Mouse (Mus musculus) G1E (cell line): ENCODE measurements around the gene Inha.

Source experiments
- CTCF ChIP-seq: IDR thresholded peaks from 2 replicates; pipeline ENCODE4 v1.5.1; 2012; ENCODE audit warnings: low read depth, low read length, inconsistent platforms, mixed read lengths
- GATA1 ChIP-seq: IDR thresholded peaks from 2 replicates; pipeline ENCODE4 v1.6.1; 2012; ENCODE audit warnings: borderline replicate concordance, low read length, inconsistent platforms, mixed read lengths
- GATA2 ChIP-seq: IDR thresholded peaks from 2 replicates; pipeline ENCODE4 v1.6.1; 2012; ENCODE audit warnings: low read depth, low read length, inconsistent platforms, borderline replicate concordance
- POLR2AphosphoS5 ChIP-seq: IDR thresholded peaks from 2 replicates; pipeline ENCODE4 v1.6.1; 2012; ENCODE audit warnings: low read depth, low read length, inconsistent platforms; ENCODE audit not compliant: insufficient replicate concordance
- TAL1 ChIP-seq: conservative IDR thresholded peaks from 2 replicates; pipeline ENCODE4 v1.6.1; 2012; ENCODE audit warnings: low read depth, low read length, inconsistent platforms, mixed read lengths

GRCm38 (mm10) chr1:75548083-75548482, 41.2 kb downstream of the Inha start:
- TF ChIP-seq TAL1 = no peak
- TF ChIP-seq CTCF = no peak
- no peak for TF ChIP-seq GATA1
- no peak for TF ChIP-seq GATA2
- TF ChIP-seq POLR2AphosphoS5 = no peak
